Mouse (Mus musculus) bone marrow, adult 2 months (tissue): ENCODE measurements around the gene Tank.

ENCODE experiments used
- CTCF ChIP-seq: fragments of 200-500 bp; IDR thresholded peaks from 2 replicates; pipeline ENCODE4 v1.5.1; 2011; ENCODE audit warnings: low read length, control low read depth; ENCODE audit not compliant: control insufficient read depth, insufficient read depth
- POLR2A ChIP-seq: fragments of 200-500 bp; IDR thresholded peaks from 2 replicates; pipeline ENCODE4 v1.6.1; 2011; ENCODE audit warnings: low read depth, mild to moderate bottlenecking, control low read depth, low read length, borderline replicate concordance; ENCODE audit not compliant: control insufficient read depth

- TF ChIP-seq CTCF (no peak), POLR2A (no peak)
These were observed 1.2 kb downstream of the Tank start for GRCm38 (mm10) chr2:61579501-61579990.
